Mouse (Mus musculus): ENCODE measurements around the gene Rps6kb1. TPM values are rescaled to one million over a fixed set of nuclear protein-coding genes. Genes with fewer than 3 reads are reported as not detected.
A peak's percentile ranks its signal among the peaks of the same experiment; 100 is the strongest.

Gene Rps6kb1
- total RNA-seq, 2 experiments from 2014 or later, result 38.5 to 39.2 TPM

GRCm38 (mm10) chr11:86579731-86580318 is 35.2 kb upstream of the Rps6kb1 start:
- Histone ChIP-seq H3K27ac (peak overlapping the region; percentile 76; the same call in 1 of the 2 replicates), H3K4me3 (no peak overlapping the region)
- TF ChIP-seq CTCF (IDR thresholded peaks at IDR 0.05), result no peak
- no peak for DNase-seq (ENCODE audit: extremely low spot score in 1 of 2, low spot score in 2 of 2)
- intact Hi-C loops (cut with DNase I), result no loop called here

GRCm38 (mm10) chr11:86578809-86579730 is 34.5 kb upstream of the Rps6kb1 start:
- peak overlapping the region; percentile 76 for H3K27ac ChIP-seq
- intact Hi-C loops (cut with DNase I), result no loop called here
- no peak overlapping the region for H3K4me3 ChIP-seq
- no peak for DNase-seq (ENCODE audit: extremely low spot score in 1 of 2, low spot score in 2 of 2)
- no peak for TF ChIP-seq CTCF (IDR thresholded peaks at IDR 0.05)

GRCm38 (mm10) chr11:86578106-86578808 is 33.7 kb upstream of the Rps6kb1 start:
- intact Hi-C loops (cut with DNase I), result no loop called here
- no peak for TF ChIP-seq CTCF (IDR thresholded peaks at IDR 0.05)
- DNase-seq (ENCODE audit: extremely low spot score in 1 of 2, low spot score in 2 of 2), result no peak
- no peak overlapping the region for H3K4me3 ChIP-seq
- no peak overlapping the region; the same call in 1 of the 2 replicates for H3K27ac ChIP-seq

- no peak for TF ChIP-seq CTCF (IDR thresholded peaks at IDR 0.05)
- DNase-seq (ENCODE audit: extremely low spot score in 1 of 2, low spot score in 2 of 2), result no peak
- Histone ChIP-seq H3K4me3 (no peak overlapping the region), H3K27ac (peak overlapping the region; percentile 44)
- intact Hi-C loops (cut with DNase I), result no loop called here
Observed at GRCm38 (mm10) chr11:86577231-86577630, 32.6 kb upstream of the Rps6kb1 start.

GRCm38 (mm10) chr11:86575632-86576378 is 31.2 kb upstream of the Rps6kb1 start:
- H3K4me3 ChIP-seq, result no peak overlapping the region
- TF ChIP-seq CTCF (IDR thresholded peaks at IDR 0.05), result no peak
- H3K27ac ChIP-seq, result no peak overlapping the region
- intact Hi-C loops (cut with DNase I), result no loop called here
- no peak for DNase-seq (ENCODE audit: extremely low spot score in 1 of 2, low spot score in 2 of 2)

- intact Hi-C loops (cut with DNase I), result no loop called here
Observed at GRCm38 (mm10) chr11:86574408-86574807, 29.8 kb upstream of the Rps6kb1 start.

GRCm38 (mm10) chr11:86573646-86574231 is 29.1 kb upstream of the Rps6kb1 start:
- Histone ChIP-seq H3K27ac (no peak overlapping the region), H3K4me3 (no peak overlapping the region)
- TF ChIP-seq CTCF (IDR thresholded peaks at IDR 0.05), result no peak
- no peak for DNase-seq (ENCODE audit: extremely low spot score in 1 of 2, low spot score in 2 of 2)
- intact Hi-C loops (cut with DNase I), result no loop called here

More at GRCm38 (mm10) chr11:86574408-86574807, 29.8 kb upstream of the Rps6kb1 start:
- no peak overlapping the region for H3K27ac ChIP-seq
- H3K4me3 ChIP-seq, result no peak overlapping the region
- no peak for DNase-seq (ENCODE audit: extremely low spot score in 1 of 2, low spot score in 2 of 2)
- TF ChIP-seq CTCF (IDR thresholded peaks at IDR 0.05), result no peak

GRCm38 (mm10) chr11:86572623-86573022 is 28.0 kb upstream of the Rps6kb1 start:
- H3K27ac ChIP-seq, result no peak overlapping the region
- no peak for DNase-seq (ENCODE audit: extremely low spot score in 1 of 2, low spot score in 2 of 2)
- intact Hi-C loops (cut with DNase I), result no loop called here
- no peak overlapping the region for H3K4me3 ChIP-seq
- no peak; the same call in 1 of the 2 replicates for TF ChIP-seq CTCF (IDR thresholded peaks at IDR 0.05)

GRCm38 (mm10) chr11:86571871-86572270 is 27.3 kb upstream of the Rps6kb1 start:
- H3K27ac ChIP-seq, result no peak overlapping the region
- no peak for DNase-seq (ENCODE audit: extremely low spot score in 1 of 2, low spot score in 2 of 2)
- H3K4me3 ChIP-seq, result no peak overlapping the region
- TF ChIP-seq CTCF (IDR thresholded peaks at IDR 0.05), result no peak
- intact Hi-C loops (cut with DNase I), result no loop called here

GRCm38 (mm10) chr11:86571047-86571855 is 26.6 kb upstream of the Rps6kb1 start:
- no peak for DNase-seq (ENCODE audit: extremely low spot score in 1 of 2, low spot score in 2 of 2)
- Histone ChIP-seq H3K4me3 (no peak overlapping the region), H3K27ac (no peak overlapping the region)
- TF ChIP-seq CTCF (IDR thresholded peaks at IDR 0.05), result no peak; the same call in 1 of the 2 replicates
- intact Hi-C loops (cut with DNase I), result no loop called here

Measured in left cerebral cortex, adult 2 months (tissue).